Mouse (Mus musculus): ENCODE measurements around the gene Ahcyl2.

GRCm38 (mm10) chr6:29775609-29776008 is 7.8 kb downstream of the Ahcyl2 start:
- TF ChIP-seq CTCF (IDR thresholded peaks at IDR 0.05; ENCODE audit: low read depth) (no peak), EP300 (optimal IDR thresholded peaks at IDR 0.05) (no peak)

Data from stomach, postnatal 0 days (tissue).